Mouse (Mus musculus): Measurements from ENCODE around the gene Dis3l. TPM values are rescaled to one million over a fixed set of nuclear protein-coding genes. Genes with fewer than 3 reads are reported as not detected.

Dis3l gene
- polyA plus RNA-seq, 1 experiment, result 16.3 TPM

DNA sequence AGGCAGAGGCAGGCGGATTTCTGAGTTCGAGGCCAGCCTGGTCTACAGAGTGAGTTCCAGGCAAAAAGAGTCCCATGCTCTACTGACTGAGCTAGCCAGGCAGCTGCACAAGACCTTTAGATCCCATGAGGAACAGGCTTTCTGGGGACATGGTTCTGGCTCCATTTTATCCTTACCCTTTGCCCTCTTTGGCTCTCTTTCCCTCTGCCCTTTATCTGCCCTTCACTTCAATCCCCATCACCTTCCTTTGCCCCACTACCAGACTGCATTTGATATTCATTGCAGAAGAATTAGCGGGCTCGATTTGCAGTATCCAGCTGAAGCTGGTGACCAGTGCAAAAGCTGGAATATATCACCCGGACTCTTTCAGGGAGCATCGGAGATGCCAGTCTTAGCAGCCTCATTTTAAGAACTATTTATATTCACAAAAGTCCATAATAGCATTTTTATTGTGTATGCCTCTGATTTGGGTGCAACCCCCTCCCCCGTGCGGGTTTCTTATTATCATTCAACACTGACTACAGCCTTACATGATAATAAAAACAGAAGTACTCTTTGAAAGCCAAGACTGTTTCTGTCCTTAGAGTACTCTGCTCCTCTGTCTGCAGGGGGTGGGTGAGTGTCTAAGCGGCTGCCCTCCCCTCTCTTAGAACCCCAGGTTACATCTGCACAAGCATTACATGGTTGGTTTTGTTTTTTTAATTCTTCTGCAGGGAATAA, 20.3 kb upstream of the Dis3l start:
- H3K4me3 ChIP-seq (ENCODE audit: insufficient read depth, low read length), result no peak overlapping the region
- H3K4me1 ChIP-seq (ENCODE audit: control insufficient read depth, insufficient read depth, low read length), result no peaks in the 10 kb centered on the region
- H3K27ac ChIP-seq (ENCODE audit: insufficient read depth, low read length), result no peak overlapping the region
- no peak for TF ChIP-seq POLR2A (IDR thresholded peaks at IDR 0.05; ENCODE audit: low read depth, low read length)
- TF ChIP-seq CTCF (IDR thresholded peaks at IDR 0.05; ENCODE audit: borderline replicate concordance, insufficient read depth, low read length), result no peak

DNA sequence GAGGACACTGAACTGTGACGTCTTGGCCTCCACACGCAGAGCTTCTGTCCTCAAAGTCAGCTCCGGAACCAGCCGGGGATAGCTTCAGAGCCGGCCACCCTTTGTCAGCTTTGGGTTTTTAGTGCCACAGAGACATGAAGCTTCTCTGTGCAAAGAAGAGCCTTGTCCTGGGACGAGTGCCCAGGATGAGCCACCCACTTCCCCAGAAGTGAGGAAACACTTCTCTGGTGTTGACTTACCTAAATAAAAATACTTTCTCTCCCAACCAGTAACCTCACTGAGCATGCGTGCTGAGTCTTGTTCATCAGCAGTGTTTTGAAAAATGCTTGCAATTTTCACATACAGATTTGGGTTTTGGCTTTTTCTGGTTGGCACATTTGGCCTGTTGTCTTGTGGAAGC, 14.5 kb upstream of the Dis3l start:
- H3K27ac ChIP-seq (ENCODE audit: insufficient read depth, low read length), result no peak overlapping the region
- TF ChIP-seq CTCF (IDR thresholded peaks at IDR 0.05; ENCODE audit: borderline replicate concordance, insufficient read depth, low read length), result no peak
- TF ChIP-seq POLR2A (IDR thresholded peaks at IDR 0.05; ENCODE audit: low read depth, low read length), result no peak
- H3K4me1 ChIP-seq (ENCODE audit: control insufficient read depth, insufficient read depth, low read length), result no peaks in the 10 kb centered on the region
- H3K4me3 ChIP-seq (ENCODE audit: insufficient read depth, low read length), result no peak overlapping the region

DNA sequence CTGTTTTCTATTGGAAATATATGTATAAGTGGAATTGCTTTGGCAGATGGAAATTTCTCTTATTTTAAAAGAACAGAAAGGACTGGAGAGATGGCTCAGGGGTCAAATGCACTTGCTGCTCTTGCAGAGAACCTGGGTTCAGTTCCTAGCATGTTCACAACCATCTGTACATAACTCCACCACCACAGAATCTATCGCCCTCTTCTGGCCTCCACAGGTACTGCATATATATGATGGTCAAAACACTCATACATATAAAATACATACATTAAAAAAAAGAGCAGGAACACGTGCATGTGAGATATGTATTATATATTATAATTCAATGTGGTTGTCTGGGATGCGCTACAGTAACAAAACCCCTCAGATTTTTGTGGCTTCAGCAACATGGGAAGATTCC, 10.1 kb upstream of the Dis3l start:
- H3K4me3 ChIP-seq (ENCODE audit: insufficient read depth, low read length), result no peak overlapping the region
- no peak overlapping the region for H3K27ac ChIP-seq (ENCODE audit: insufficient read depth, low read length)
- H3K4me1 ChIP-seq (ENCODE audit: control insufficient read depth, insufficient read depth, low read length), result no peaks in the 10 kb centered on the region
- TF ChIP-seq POLR2A (IDR thresholded peaks at IDR 0.05; ENCODE audit: low read depth, low read length), result no peak
- no peak for TF ChIP-seq CTCF (IDR thresholded peaks at IDR 0.05; ENCODE audit: borderline replicate concordance, insufficient read depth, low read length)

DNA sequence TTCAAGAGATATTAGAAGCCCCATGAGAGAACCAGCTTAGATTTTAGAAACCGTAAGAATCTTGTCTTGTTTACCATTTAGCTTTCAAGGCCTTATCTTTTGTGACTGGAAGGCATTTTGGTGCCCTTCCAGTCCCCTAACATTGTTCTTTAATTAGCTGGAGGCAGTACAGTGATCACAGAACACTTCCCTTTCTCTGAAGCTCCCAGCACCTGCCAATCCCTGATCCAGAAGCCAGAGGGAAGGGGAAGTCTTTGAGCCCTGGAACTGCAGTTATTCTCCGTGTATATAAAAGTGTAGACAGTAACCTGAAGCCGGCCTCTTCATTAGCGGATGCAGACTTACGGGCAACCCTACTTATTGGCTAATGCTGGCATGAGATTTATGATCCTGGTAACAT, 8.4 kb upstream of the Dis3l start:
- TF ChIP-seq POLR2A (IDR thresholded peaks at IDR 0.05; ENCODE audit: low read depth, low read length) (no peak), CTCF (IDR thresholded peaks at IDR 0.05; ENCODE audit: borderline replicate concordance, insufficient read depth, low read length) (no peak)
- H3K4me3 ChIP-seq (ENCODE audit: insufficient read depth, low read length), result no peak overlapping the region
- no peaks in the 10 kb centered on the region for H3K4me1 ChIP-seq (ENCODE audit: control insufficient read depth, insufficient read depth, low read length)
- no peak overlapping the region for H3K27ac ChIP-seq (ENCODE audit: insufficient read depth, low read length)

DNA sequence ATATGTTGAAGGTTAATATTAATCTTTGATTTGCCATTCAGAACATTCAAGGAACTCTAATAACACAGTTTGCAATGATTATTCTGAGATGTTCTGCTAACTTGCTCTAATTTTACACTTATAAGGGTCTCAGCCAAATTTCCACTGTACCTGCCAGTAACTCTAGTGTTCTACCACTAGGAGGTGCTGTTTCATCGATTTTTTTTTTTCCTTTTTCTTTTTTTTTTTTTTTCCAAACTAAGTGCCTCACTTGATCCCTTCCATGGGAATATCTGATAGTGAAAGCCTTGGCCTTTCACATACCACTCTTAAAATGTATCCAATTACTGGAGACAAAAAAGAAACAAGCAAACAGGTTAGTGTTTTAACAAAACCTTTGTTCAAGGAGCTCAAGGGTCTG, 6.3 kb upstream of the Dis3l start:
- Histone ChIP-seq H3K4me1 (ENCODE audit: control insufficient read depth, insufficient read depth, low read length) (no peaks in the 10 kb centered on the region), H3K27ac (ENCODE audit: insufficient read depth, low read length) (no peak overlapping the region), H3K4me3 (ENCODE audit: insufficient read depth, low read length) (no peak overlapping the region)
- TF ChIP-seq CTCF (IDR thresholded peaks at IDR 0.05; ENCODE audit: borderline replicate concordance, insufficient read depth, low read length), result no peak
- no peak for TF ChIP-seq POLR2A (IDR thresholded peaks at IDR 0.05; ENCODE audit: low read depth, low read length)

DNA sequence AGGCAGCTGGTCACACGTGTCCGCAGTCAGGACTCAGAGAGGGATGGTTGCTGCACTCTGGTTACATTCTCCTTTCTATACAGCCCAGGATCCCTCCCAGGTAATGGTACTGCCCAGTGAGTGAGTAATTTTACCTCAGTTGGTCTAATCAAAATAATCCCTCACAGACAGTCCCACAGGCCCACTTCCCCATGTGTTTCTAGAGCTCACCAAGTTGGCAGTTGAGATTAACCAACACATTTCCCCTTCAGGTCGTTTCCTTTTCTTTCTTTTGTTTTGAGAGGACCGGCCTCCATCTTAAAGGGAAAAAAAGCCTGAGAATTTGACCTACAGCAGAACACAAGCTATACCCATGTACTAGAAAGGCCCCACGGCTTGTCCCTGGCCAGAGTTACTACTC, 4.8 kb upstream of the Dis3l start:
- no peak overlapping the region for H3K27ac ChIP-seq (ENCODE audit: insufficient read depth, low read length)

DNA sequence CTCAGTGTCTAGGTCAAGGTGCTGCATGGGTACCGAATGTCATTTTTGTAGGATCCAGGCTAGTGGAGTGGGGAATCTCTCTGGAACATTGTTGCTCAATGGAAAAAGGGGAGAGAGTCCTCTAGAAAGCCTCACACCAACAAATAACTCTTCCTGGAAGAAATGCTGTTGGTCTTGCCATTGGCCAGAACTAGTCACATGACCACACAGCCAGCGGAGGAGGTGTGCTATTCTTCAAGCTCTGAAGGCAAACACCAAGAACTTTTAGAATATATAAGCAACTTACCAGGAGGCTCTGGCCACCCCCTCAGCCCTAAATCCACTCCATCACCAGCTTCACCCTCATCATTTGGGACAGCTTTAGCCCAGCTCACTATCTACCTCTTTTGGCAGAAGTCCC, 2.6 kb upstream of the Dis3l start:
- Histone ChIP-seq H3K4me1 (ENCODE audit: control insufficient read depth, insufficient read depth, low read length) (peaks cover 2% of the 10 kb centered on the region; the same call in 1 of the 2 replicates), H3K4me3 (ENCODE audit: insufficient read depth, low read length) (no peak overlapping the region), H3K27ac (ENCODE audit: insufficient read depth, low read length) (no peak overlapping the region)
- TF ChIP-seq CTCF (IDR thresholded peaks at IDR 0.05; ENCODE audit: borderline replicate concordance, insufficient read depth, low read length) (no peak), POLR2A (IDR thresholded peaks at IDR 0.05; ENCODE audit: low read depth, low read length) (no peak)

More for the DNA sequence above, 4.8 kb upstream of the Dis3l start:
- TF ChIP-seq CTCF (IDR thresholded peaks at IDR 0.05; ENCODE audit: borderline replicate concordance, insufficient read depth, low read length), result no peak
- TF ChIP-seq POLR2A (IDR thresholded peaks at IDR 0.05; ENCODE audit: low read depth, low read length), result no peak
- Histone ChIP-seq H3K4me3 (ENCODE audit: insufficient read depth, low read length) (no peak overlapping the region), H3K4me1 (ENCODE audit: control insufficient read depth, insufficient read depth, low read length) (no peaks in the 10 kb centered on the region)

DNA sequence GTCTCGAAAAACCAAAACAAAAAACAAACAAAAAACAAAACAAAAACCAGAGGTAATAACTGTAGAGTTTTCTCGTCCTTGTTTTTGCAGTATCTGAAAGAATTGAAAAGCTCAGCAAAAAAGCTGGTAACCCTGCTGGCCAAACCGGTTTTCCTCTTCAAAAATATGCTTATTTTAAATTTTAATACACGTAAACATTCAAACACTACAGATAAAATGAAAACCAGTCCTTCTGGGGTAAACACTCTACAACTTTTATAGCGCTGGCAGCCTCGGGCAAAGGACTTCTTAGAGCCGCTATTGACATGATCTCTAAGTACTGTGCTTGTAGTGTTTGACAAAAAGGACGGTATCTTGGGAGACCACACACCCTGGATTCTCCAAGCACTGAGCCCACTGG, 583 bp upstream of the Dis3l start:
- TF ChIP-seq POLR2A (IDR thresholded peaks at IDR 0.05; ENCODE audit: low read depth, low read length) (no peak), CTCF (IDR thresholded peaks at IDR 0.05; ENCODE audit: borderline replicate concordance, insufficient read depth, low read length) (no peak)
- H3K27ac ChIP-seq (ENCODE audit: insufficient read depth, low read length), result no peak overlapping the region
- H3K4me3 ChIP-seq (ENCODE audit: insufficient read depth, low read length), result no peak overlapping the region; the same call in 1 of the 2 replicates
- peaks cover 2% of the 10 kb centered on the region; the same call in 1 of the 2 replicates for H3K4me1 ChIP-seq (ENCODE audit: control insufficient read depth, insufficient read depth, low read length)

DNA sequence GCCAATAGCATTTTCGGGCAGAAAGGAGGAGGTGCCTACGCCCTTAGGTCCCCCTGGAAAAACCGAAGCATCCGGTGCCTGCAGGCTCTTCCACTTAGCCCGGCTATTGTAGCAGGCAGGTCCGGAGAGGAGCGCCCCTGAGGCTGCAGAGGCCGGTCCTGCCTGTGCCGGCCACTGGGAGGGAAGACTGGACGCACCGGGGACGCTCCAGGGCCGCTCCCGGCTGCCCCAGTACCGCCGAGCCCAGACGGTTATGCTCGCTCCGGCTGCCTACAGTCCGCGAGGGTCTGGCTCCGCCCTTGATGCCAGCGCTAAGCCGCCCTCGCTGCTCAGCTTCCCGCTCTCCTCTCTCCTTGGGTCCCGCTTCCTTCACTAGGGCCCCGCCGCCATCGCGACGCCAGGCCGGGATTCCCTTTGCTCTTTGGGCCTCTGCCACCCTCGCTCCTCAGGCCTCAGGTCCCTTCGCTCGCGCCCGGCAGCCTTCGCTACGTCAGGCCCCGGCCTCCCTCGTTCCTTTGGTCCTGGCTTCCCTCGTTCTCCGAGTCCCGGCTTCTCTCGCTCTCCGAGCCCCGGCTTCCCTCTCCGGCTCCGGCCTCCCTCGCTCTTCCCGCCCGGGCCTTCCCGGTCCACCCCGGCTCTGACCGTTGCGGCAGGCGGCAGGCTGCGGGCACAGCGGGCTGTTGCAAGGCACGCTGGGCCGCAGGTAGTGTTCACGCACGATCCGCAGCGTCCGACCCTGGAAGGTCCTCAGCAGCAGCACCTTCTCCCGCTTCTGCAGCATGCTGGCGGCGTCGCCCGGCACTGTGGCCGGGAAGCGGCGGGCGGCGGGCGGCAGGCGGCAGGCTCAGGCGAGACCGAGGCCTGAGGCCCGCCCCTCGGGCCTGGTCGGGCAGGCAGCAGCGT, 486 bp downstream of the Dis3l start:
- H3K4me3 ChIP-seq (ENCODE audit: insufficient read depth, low read length), result peak overlapping the region; percentile 56
- H3K4me1 ChIP-seq (ENCODE audit: control insufficient read depth, insufficient read depth, low read length), result peaks cover 2% of the 10 kb centered on the region; the same call in 1 of the 2 replicates
- TF ChIP-seq POLR2A (IDR thresholded peaks at IDR 0.05; ENCODE audit: low read depth, low read length), result peak; percentile 81
- no peak for TF ChIP-seq CTCF (IDR thresholded peaks at IDR 0.05; ENCODE audit: borderline replicate concordance, insufficient read depth, low read length)
- H3K27ac ChIP-seq (ENCODE audit: insufficient read depth, low read length), result peak overlapping the region; percentile 93

DNA sequence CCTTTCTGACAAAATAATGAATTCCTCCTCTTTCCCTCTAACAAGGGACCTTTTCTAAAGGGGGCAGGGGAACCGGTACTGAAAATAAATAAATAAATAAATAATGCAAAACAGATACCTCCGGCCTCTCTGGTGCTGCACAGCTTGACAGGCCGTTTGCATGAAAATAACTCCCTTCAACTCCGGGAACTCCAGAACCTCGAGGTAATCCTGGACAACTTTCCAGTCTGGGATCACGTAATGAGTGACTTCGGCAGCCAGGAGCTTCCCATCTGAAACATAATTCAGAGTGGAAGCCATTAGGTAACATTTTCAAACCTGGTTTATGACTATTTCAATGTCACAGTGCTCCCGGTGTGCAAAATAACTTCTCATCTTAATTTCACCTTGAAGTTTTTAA, 1.7 kb downstream of the Dis3l start:
- Histone ChIP-seq H3K27ac (ENCODE audit: insufficient read depth, low read length) (no peak overlapping the region), H3K4me1 (ENCODE audit: control insufficient read depth, insufficient read depth, low read length) (peaks cover 2% of the 10 kb centered on the region; the same call in 1 of the 2 replicates), H3K4me3 (ENCODE audit: insufficient read depth, low read length) (0 out of 2 replicates have a peak overlapping the region, but pooled peaks have one; percentile 56)
- TF ChIP-seq CTCF (IDR thresholded peaks at IDR 0.05; ENCODE audit: borderline replicate concordance, insufficient read depth, low read length) (no peak), POLR2A (IDR thresholded peaks at IDR 0.05; ENCODE audit: low read depth, low read length) (no peak)
